Mouse (Mus musculus) CD4-positive, CD25-positive, alpha-beta regulatory T cell, adult 2 months (primary cell): Measurements from ENCODE around the gene Nop16.

ENCODE experiments used
- DNase-seq: peaks from one replicate; pipeline ENCODE4 v3.0.0-alpha.2; 2012; ENCODE audit warnings: low read depth, low spot score

Gene Nop16

GRCm38 (mm10) chr13:54596107-54596690 is 6.3 kb upstream of the Nop16 start:
- no peak for DNase-seq

GRCm38 (mm10) chr13:54593617-54594016 is 3.7 kb upstream of the Nop16 start:
- no peak for DNase-seq

GRCm38 (mm10) chr13:54591776-54592356 is 2.0 kb upstream of the Nop16 start:
- no peak for DNase-seq

GRCm38 (mm10) chr13:54589414-54589995 is 385 bp downstream of the Nop16 start:
- DNase-seq, result no peak

- DNase-seq, result no peak
These were observed 4.1 kb downstream of the Nop16 start for GRCm38 (mm10) chr13:54585831-54586230.

GRCm38 (mm10) chr13:54582860-54583259 is 7.0 kb downstream of the Nop16 start:
- no peak for DNase-seq

GRCm38 (mm10) chr13:54582126-54582525 is 7.8 kb downstream of the Nop16 start:
- no peak for DNase-seq

- no peak for DNase-seq
These were observed 8.5 kb downstream of the Nop16 start for GRCm38 (mm10) chr13:54581385-54581784.

GRCm38 (mm10) chr13:54577652-54578507 is 12.0 kb downstream of the Nop16 start:
- no peak for DNase-seq

- no peak for DNase-seq
These were observed 14.4 kb downstream of the Nop16 start for GRCm38 (mm10) chr13:54575489-54575888.

- peak; percentile 57 for DNase-seq
These were observed 14.9 kb downstream of the Nop16 start, which contains the start of gene Arl10 for GRCm38 (mm10) chr13:54574854-54575481. Gene Arl10 (plus strand): TSS chr13:54575015.

GRCm38 (mm10) chr13:54572621-54573020 is 17.3 kb downstream of the Nop16 start:
- DNase-seq, result peak; percentile 37

GRCm38 (mm10) chr13:54571637-54572036 is 18.3 kb downstream of the Nop16 start:
- no peak for DNase-seq

- DNase-seq, result no peak
These were observed 19.2 kb downstream of the Nop16 start for GRCm38 (mm10) chr13:54570736-54571135.

GRCm38 (mm10) chr13:54569282-54569681 is 20.6 kb downstream of the Nop16 start:
- DNase-seq, result peak; percentile 19

GRCm38 (mm10) chr13:54568380-54568779 is 21.5 kb downstream of the Nop16 start:
- peak; percentile 24 for DNase-seq

- DNase-seq, result peak; percentile 63
These were observed 24.1 kb downstream of the Nop16 start for GRCm38 (mm10) chr13:54565594-54566345.

GRCm38 (mm10) chr13:54565201-54565581 is 24.7 kb downstream of the Nop16 start, which contains the start of gene 4833439L19Rik:
Gene 4833439L19Rik (minus strand): TSS chr13:54565435.
- DNase-seq, result peak; percentile 97

- DNase-seq, result no peak
These were observed 25.4 kb downstream of the Nop16 start for GRCm38 (mm10) chr13:54564232-54565200.

- DNase-seq, result no peak
These were observed 27.3 kb downstream of the Nop16 start for GRCm38 (mm10) chr13:54562562-54562961.
